Mouse (Mus musculus): Measurements from ENCODE around the gene Slc24a3.

Slc24a3 gene

GRCm38 (mm10) chr2:145291473-145291872, 123.9 kb downstream of the Slc24a3 start:
- no peak for DNase-seq

DNA sequence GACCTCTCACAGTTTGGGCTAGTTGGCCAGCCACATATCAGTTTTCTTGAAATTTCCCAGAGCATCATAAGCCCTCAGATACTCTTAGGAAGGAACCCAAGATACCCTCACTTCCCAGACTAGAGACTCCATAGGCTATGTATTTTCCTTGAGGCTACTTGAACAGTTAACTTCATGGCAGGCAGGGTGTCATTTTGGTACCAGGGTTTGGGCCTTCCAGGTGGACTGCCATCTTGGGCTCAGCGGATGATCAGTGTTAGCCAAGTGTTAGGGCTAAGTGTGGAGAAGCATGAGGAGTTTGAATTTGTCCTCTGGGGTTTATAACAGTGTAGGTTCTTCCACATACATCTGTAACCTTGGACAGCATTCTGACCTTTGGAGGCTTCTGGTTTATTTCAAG, 124.6 kb downstream of the Slc24a3 start:
- DNase-seq, result no peak

DNA sequence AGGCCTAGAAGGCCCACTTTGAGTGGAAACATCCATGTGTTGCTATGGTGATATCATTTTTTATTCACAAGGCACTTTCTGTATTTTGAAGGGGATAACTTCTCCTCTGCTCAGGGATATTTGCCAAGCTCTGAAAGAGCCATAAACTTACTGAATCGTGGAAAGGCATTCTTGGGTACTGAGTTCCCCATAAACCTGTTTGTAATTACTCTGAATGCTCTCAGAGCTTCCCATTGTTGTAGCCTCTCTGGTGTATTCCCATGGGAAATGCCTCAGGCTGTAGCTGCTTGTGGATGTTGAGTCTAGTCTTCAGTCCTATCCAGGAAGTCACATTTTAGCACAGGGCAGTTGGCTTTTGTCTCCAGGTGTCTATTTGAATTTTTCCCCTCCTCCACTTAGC, 125.3 kb downstream of the Slc24a3 start:
- no peak for DNase-seq

GRCm38 (mm10) chr2:145296906-145297305, 129.4 kb downstream of the Slc24a3 start:
- DNase-seq, result no peak

GRCm38 (mm10) chr2:145299914-145300699, 132.6 kb downstream of the Slc24a3 start:
- DNase-seq, result no peak

GRCm38 (mm10) chr2:145307231-145307883, 139.8 kb downstream of the Slc24a3 start:
- no peak for DNase-seq

DNA sequence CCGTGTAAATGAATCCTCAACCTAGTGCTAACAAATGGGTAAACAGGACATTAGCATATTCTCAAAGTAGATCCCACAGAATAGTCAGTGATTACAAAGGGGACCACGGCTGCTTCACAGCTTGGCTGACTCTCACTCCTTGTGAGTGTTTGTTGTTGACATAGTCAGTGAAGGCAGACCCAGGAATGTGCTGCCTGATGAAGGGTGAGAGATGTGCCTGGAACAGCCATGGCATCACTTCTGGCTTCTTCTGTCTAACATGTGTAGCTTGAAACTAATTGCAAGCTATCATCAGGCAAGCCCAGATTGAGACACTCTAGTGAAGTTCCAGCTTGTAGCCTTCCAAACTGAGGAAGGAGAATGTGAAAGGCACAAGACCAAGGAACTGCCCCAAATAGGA, 151.4 kb downstream of the Slc24a3 start:
- DNase-seq, result no peak

DNA sequence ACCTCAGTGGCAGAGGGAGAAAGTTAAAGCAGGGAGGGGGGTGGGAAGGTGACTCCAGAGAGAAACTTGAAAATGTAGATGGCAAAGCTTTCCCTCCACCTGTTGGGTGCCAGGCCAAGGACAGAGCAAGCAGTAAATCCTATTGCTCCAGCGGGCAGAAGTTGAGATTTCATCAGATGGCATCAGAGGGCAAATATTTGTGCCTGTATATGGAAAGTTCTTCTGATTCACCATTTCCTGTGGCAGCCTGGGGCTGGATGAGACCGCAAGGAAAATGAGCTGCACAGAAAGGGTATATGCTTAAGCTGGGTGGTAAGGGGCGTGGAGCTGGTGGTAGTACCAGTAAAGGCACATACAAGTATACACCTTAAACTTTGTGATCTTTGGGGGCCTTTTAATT, 153.7 kb downstream of the Slc24a3 start:
- DNase-seq, result no peak

- no peak for DNase-seq
Measured at GRCm38 (mm10) chr2:145321755-145322154, 154.2 kb downstream of the Slc24a3 start.

GRCm38 (mm10) chr2:145324477-145324876, 156.9 kb downstream of the Slc24a3 start:
- no peak for DNase-seq

DNA sequence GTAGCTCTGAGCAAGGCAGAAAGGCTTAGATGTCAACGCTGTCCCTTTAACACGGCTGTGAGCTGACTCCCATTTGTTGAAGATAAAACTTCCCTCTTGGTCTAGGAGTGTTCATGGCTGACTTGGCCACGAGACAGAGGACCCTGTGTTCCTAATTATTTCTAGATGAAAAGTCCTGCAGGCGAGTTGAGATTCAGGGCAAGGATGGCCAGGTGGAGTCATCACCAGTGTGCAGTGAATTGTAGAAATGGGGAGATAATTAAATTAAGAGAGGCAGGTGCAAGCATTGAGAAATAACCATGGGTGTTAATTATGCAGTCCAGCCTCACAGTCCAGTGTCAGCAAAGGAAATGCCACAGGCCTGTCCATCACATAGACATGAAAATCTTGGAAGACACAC, 158.3 kb downstream of the Slc24a3 start:
- no peak for DNase-seq

- DNase-seq, result no peak
Measured at GRCm38 (mm10) chr2:145326544-145326943, 159.0 kb downstream of the Slc24a3 start.

- DNase-seq, result no peak
Measured at GRCm38 (mm10) chr2:145329756-145330155, 162.2 kb downstream of the Slc24a3 start.

GRCm38 (mm10) chr2:145331525-145331924, 164.0 kb downstream of the Slc24a3 start:
- DNase-seq, result no peak

GRCm38 (mm10) chr2:145333466-145333865, 165.9 kb downstream of the Slc24a3 start:
- no peak for DNase-seq

DNA sequence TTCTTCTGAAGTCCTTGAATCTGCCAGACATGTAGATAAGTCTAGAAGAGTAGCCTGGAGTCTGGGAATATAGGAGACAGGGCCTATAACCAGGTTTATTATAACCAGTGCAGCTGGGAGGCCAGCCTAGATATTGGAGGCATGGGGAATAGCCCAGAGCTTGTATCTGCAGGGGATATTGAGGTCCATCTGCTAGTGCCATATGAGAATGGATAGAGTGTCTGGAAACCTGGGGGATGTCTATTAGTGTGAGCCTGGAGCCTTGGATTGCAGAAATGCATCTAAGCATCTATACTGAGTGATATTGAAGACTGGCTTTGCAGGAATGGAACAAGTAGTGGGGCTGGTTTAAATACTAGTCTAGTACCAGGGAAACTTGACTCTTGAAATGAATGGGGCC, 168.9 kb downstream of the Slc24a3 start:
- DNase-seq, result no peak

GRCm38 (mm10) chr2:145340816-145341215, 173.3 kb downstream of the Slc24a3 start:
- DNase-seq, result no peak

DNA sequence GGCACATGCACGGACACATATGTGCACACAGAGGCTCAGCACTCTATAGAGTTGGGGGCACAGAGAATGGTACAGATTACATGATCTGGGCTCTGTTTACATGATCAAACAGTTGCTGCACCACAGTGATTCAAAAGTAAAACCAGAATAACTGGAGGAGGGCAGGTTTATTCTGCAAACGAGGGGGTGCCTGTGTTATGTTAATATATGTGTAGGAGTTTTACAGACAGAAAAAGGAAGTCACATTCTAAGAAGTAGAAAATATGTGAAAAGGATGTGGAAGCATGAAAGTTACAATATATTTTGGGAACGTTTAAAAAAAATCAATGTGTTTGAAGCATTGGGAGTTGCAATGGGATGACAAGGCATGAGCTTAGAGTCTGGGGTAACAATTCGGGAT, 175.4 kb downstream of the Slc24a3 start:
- DNase-seq, result no peak

DNA sequence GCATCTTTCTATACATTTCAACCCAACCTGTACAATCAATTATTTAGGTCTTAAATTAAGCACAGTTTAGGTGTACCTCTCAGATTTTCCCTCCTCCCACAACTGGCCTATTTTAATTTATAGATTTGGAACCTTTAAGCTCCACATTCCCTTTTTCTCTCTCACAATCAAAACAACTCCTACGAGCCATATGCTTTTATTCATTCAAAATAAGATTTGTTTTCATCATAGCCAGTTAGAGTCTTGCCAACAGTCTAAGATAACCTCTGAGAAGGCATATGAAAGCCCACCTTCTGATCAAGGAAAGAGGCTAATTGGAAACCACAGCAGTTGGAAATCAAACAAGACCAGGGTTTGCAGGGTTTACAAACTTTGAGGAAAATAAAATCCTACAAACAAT, 177.0 kb downstream of the Slc24a3 start:
- DNase-seq, result no peak

DNA sequence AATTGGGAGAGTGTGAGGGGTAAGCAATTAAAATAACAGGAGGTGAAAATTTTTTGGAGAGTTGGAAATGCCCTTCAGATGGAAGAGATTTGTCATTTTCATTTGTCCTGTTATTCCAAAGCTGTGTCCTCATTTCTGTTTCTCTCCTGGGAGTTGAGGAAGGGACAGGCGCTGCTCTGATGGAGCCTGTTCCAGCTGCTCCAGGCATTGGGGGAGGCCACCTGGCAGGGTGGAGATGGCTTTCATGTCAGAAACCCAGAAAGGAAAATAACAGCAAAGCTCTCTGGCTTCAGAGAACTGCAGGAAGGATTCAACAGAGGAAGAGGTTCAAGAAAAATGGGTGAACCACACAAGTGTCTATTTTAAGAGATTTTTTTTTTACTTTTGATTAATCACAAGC, 186.2 kb downstream of the Slc24a3 start:
- no peak for DNase-seq

DNA sequence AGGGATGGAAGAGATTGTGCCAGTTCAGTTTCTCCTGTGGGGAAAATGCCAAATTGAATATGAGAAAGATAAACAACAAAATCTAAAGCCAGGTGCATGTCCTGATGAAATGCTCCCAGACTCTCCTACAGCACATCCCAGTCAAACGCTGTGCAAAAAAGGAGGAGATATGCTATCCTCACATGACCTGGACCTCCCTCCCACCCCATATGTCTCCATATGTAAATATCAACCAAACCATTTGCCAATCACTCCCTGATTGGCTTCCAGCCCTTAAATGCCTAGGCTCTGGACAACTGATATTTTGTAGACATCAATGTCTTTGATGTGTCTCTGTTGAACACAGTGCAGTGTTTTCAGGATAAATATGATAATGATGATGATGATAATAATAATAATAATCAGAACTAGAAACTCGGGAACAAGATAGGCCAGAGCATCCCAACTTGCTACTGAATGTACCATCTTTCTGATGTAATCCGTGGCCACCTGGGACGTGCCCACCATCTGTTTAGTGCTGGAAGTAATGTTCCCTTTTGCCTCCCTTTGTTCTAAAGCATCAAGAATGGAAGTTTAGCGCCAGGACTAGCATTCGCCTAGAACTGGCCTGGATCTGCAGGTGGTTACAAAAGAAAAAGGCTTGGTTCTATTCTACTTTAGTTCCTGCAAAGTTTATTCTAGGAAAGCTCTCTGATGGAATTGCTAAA, 190.8 kb downstream of the Slc24a3 start:
- DNase-seq, result no peak

- no peak for DNase-seq
Measured at GRCm38 (mm10) chr2:145363604-145364003, 196.1 kb downstream of the Slc24a3 start.

GRCm38 (mm10) chr2:145368701-145369100, 201.1 kb downstream of the Slc24a3 start:
- no peak for DNase-seq

- DNase-seq, result peak; percentile 31
Measured at GRCm38 (mm10) chr2:145370795-145371194, 203.2 kb downstream of the Slc24a3 start.

Data from kidney, adult 11 months (tissue).